15 mouse cellular contexts compared by ENCODE assay signal in genomic region chr1:170576728-170577065, GRCm38 (mm10). TPM values are rescaled to one million over a fixed set of nuclear protein-coding genes. Genes with fewer than 3 reads are reported as not detected.
DNase-seq lines count a peak whose midpoint lies in the region; ATAC-seq and TF ChIP-seq lines count a peak whose summit lies in the region.
"Had no signal": no experiment of that assay in that cellular context is flagged by ENCODE, and none has a peak within 500 bp of the region (broad histone marks: within the 10 kb centered on the region; RNA-seq: fewer than 3 reads in every experiment).

No protein-coding gene starts in this region.

- peaks cover 33% of the 10 kb centered on the region for H3K4me1 ChIP-seq in hindbrain, embryonic 10.5 days (replicated peaks)
- H3K4me1 ChIP-seq in hindbrain, embryonic 13.5 days (replicated peaks), result peaks cover 21% of the 10 kb centered on the region
- peaks cover 2% of the 10 kb centered on the region for H3K4me1 ChIP-seq in bone marrow, adult 2 months (ENCODE audit: control insufficient read depth, insufficient read depth, low read length)
- no peaks in the 10 kb centered on the region for H3K4me1 ChIP-seq in midbrain, embryonic 14.5 days (ENCODE audit: control insufficient read depth, insufficient read depth, low read length)

- TF ChIP-seq CTCF in bone marrow, adult 2 months (IDR thresholded peaks at IDR 0.05; ENCODE audit: control insufficient read depth, insufficient read depth, low read length), result no peak

- 6% methylated on average over 6 of the region's 6 CpGs for WGBS in hindbrain, embryonic 10.5 days
- WGBS in hindbrain, embryonic 13.5 days, result 20% methylated on average over 6 of the region's 6 CpGs
- 22% methylated on average over 6 of the region's 6 CpGs for WGBS in bone marrow, adult 2 months
- WGBS in midbrain, embryonic 14.5 days, result 11% methylated on average over 6 of the region's 6 CpGs

- no peak overlapping the region for H3K9ac ChIP-seq in hindbrain, embryonic 13.5 days
- no peak overlapping the region for H3K9ac ChIP-seq in midbrain, embryonic 14.5 days (replicated peaks; ENCODE audit: low read length)
- H3K9ac ChIP-seq: embryonic facial prominence, embryonic 15.5 days had no signal

- no peak overlapping the region for H3K4me3 ChIP-seq in hindbrain, embryonic 10.5 days
- H3K4me3 ChIP-seq in hindbrain, embryonic 13.5 days, result no peak overlapping the region
- H3K4me3 ChIP-seq in bone marrow, adult 2 months (replicated peaks; ENCODE audit: control insufficient read depth, low read depth, low read length), result peak overlapping the region; percentile 28
- no peak overlapping the region for H3K4me3 ChIP-seq in midbrain, embryonic 14.5 days (replicated peaks; ENCODE audit: low read depth, low read length)
- H3K4me3 ChIP-seq: embryonic facial prominence, embryonic 15.5 days; layer of hippocampus, adult 2 months had no signal

- H3K4me2 ChIP-seq in hindbrain, embryonic 13.5 days, result no peak overlapping the region
- no peak overlapping the region for H3K4me2 ChIP-seq in midbrain, embryonic 14.5 days (ENCODE audit: low read length)
- H3K4me2 ChIP-seq: embryonic facial prominence, embryonic 15.5 days had no signal

- no peak for TF ChIP-seq POLR2A in bone marrow, adult 2 months (IDR thresholded peaks at IDR 0.05; ENCODE audit: borderline replicate concordance, control insufficient read depth, low read depth, low read length)

- no peak for ATAC-seq in hindbrain, embryonic 13.5 days (ENCODE audit: low FRiP score)
- ATAC-seq in granulocyte monocyte progenitor cell, adult 5-6 weeks (replicated peaks; ENCODE audit: poor library complexity, severe bottlenecking), result peak; percentile 15
- no peak; the same call in 1 of the 2 replicates for ATAC-seq in midbrain, embryonic 14.5 days (ENCODE audit: low FRiP score, low TSS enrichment)
- ATAC-seq: CD4-positive, CD25-positive, alpha-beta regulatory T cell, adult 4 months had no signal

- peak; percentile 38 for DNase-seq in hindbrain, embryonic 10.5 days (ENCODE audit: low spot score)
- DNase-seq in midbrain, embryonic 14.5 days, result peak; percentile 14
- DNase-seq in thymus, postnatal 0 days (ENCODE audit: low spot score), result no peak
- no peak for DNase-seq in spleen, postnatal 36 days (ENCODE audit: low spot score in 2 of 2)
- DNase-seq: cerebellum, adult 9-11 months; heart, adult 18-20 months; kidney, adult 18-20 months; lung, adult 18-20 months; thymus, postnatal 14 days had no signal

- peaks cover 8% of the 10 kb centered on the region; the same call in 1 of the 2 replicates for H3K9me3 ChIP-seq in hindbrain, embryonic 10.5 days
- H3K9me3 ChIP-seq in hindbrain, embryonic 13.5 days, result no peaks in the 10 kb centered on the region
- no peaks in the 10 kb centered on the region for H3K9me3 ChIP-seq in midbrain, embryonic 14.5 days (ENCODE audit: control insufficient read depth, low read length)
- H3K9me3 ChIP-seq: embryonic facial prominence, embryonic 15.5 days had no signal

- H3K27me3 ChIP-seq in hindbrain, embryonic 10.5 days (ENCODE audit: insufficient read depth, poor library complexity, severe bottlenecking), result peaks cover 10% of the 10 kb centered on the region; the same call in 1 of the 2 replicates
- H3K27me3 ChIP-seq in hindbrain, embryonic 13.5 days, result no peaks in the 10 kb centered on the region
- H3K27me3 ChIP-seq in midbrain, embryonic 14.5 days (ENCODE audit: control insufficient read depth, insufficient read depth, low read length), result no peaks in the 10 kb centered on the region
- H3K27me3 ChIP-seq: embryonic facial prominence, embryonic 15.5 days had no signal

- 0 out of 2 replicates have a peak, but pooled peaks cover 10% of the 10 kb centered on the region for H3K36me3 ChIP-seq in hindbrain, embryonic 10.5 days
- no peaks in the 10 kb centered on the region for H3K36me3 ChIP-seq in hindbrain, embryonic 13.5 days
- no peaks in the 10 kb centered on the region for H3K36me3 ChIP-seq in midbrain, embryonic 14.5 days (ENCODE audit: control insufficient read depth, insufficient read depth, low read length)
- H3K36me3 ChIP-seq: embryonic facial prominence, embryonic 15.5 days had no signal

- no peak overlapping the region for H3K27ac ChIP-seq in hindbrain, embryonic 10.5 days
- H3K27ac ChIP-seq in hindbrain, embryonic 13.5 days, result no peak overlapping the region
- H3K27ac ChIP-seq in bone marrow, adult 2 months (ENCODE audit: control insufficient read depth, insufficient read depth, low read depth, low read length, poor library complexity), result 0 out of 2 replicates have a peak overlapping the region, but pooled peaks have one; percentile 14
- H3K27ac ChIP-seq in midbrain, embryonic 14.5 days (replicated peaks; ENCODE audit: low read depth, low read length), result no peak overlapping the region
- H3K27ac ChIP-seq: embryonic facial prominence, embryonic 15.5 days had no signal

RNA-seq across cellular contexts. Expression of gene Nos1ap, which starts 13.0 kb away (rescaled TPM):
- polyA plus RNA-seq in hindbrain, embryonic 10.5 days (2016; fragmentation: Nextera tagmentation; extraction: Ambion mirVana), result 12.0 and 14.2 TPM in 2 replicates
- 17.8 and 17.9 TPM in 2 replicates for polyA plus RNA-seq in hindbrain, embryonic 13.5 days (2015; fragmentation: Nextera tagmentation; extraction: Ambion mirVana)
- 34.3 and 68.3 TPM in 2 replicates for polyA plus RNA-seq in bone marrow, adult 2 months (2011; ENCODE audit: insufficient read depth, insufficient read length, low replicate concordance, missing spikeins)
- total RNA-seq in granulocyte monocyte progenitor cell, adult 5-6 weeks (2014; fragmentation: Nextera tagmentation), result 9.0 and 11.5 TPM in 2 replicates
- 1.5 and 3.7 TPM in 2 replicates for total RNA-seq in granulocyte monocyte progenitor cell, adult 5-6 weeks (2017)
- polyA plus RNA-seq in midbrain, embryonic 14.5 days (2014; fragmentation: Nextera tagmentation; extraction: Ambion mirVana), result 13.0 and 16.9 TPM in 2 replicates
- polyA plus RNA-seq in thymus, postnatal 0 days (2015; fragmentation: Nextera tagmentation; extraction: Ambion mirVana), result 0.86 and 1.8 TPM in 2 replicates

Comparison
In these comparisons a context has a peak if more than half of its experiments do, and no peak if none do; other contexts are left out.
1. DNase-seq: peak in hindbrain, embryonic 10.5 days (single experiment) and midbrain, embryonic 14.5 days (single experiment); none in thymus, postnatal 0 days (single experiment) and spleen, postnatal 36 days (0 of 2).